ENCODE assay signal across 15 mouse cellular contexts in the genomic region with DNA sequence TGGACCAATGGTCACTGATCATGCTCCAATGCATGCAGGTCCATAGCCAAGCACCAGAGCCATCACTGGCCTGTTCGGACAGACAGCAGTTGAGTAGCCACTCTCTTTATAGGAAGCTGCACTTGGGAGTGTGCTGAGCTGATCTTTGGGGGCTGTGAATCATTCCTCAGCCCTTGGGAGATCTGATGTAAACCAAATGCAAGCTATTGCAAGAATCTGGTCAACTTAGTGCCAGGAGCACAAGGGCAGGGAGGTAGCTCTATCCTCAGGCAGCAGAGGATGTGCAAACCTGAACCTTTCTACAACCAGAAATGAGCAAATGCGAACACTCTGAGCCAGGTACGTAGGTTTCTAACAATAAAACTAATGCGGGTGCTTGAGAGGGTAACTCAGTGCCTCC. TPM values are rescaled to one million over a fixed set of nuclear protein-coding genes. Genes with fewer than 3 reads are reported as not detected.
"Had no signal": no experiment of that assay in that cellular context is flagged by ENCODE, and none has a peak within 500 bp of the region (broad histone marks: within the 10 kb centered on the region; RNA-seq: fewer than 3 reads in every experiment).

No protein-coding gene starts in this region.

- DNase-seq: lung, adult 18-20 months; lung, embryonic 14.5 days; lung, postnatal 10 days; lung, postnatal 4 days; midbrain, embryonic 14.5 days; right cerebral cortex, postnatal 14 days; thymus, adult 2 months; thymus, postnatal 14 days; thymus, postnatal 4 days had no signal

- H3K36me3 ChIP-seq: stomach, embryonic 15.5 days had no signal

- H3K27ac ChIP-seq: midbrain, embryonic 12.5 days; neural tube, embryonic 12.5 days; stomach, embryonic 15.5 days; stomach, postnatal 0 days had no signal

- H3K4me2 ChIP-seq: lung, embryonic 14.5 days; midbrain, embryonic 12.5 days; neural tube, embryonic 12.5 days; stomach, embryonic 15.5 days had no signal

- H3K4me3 ChIP-seq: midbrain, embryonic 10.5 days; midbrain, embryonic 12.5 days; neural tube, embryonic 12.5 days; stomach, embryonic 15.5 days had no signal

- H3K27me3 ChIP-seq: midbrain, embryonic 12.5 days; neural tube, embryonic 12.5 days; stomach, embryonic 15.5 days had no signal

RNA-seq across cellular contexts. Expression of a gene that starts 26.3 kb away (rescaled TPM):
- total RNA-seq: megakaryocyte-erythroid progenitor cell, adult 5-6 weeks had no signal
